Mouse (Mus musculus): ENCODE measurements around the gene Mtmr11. TPM values are rescaled to one million over a fixed set of nuclear protein-coding genes. Genes with fewer than 3 reads are reported as not detected.

Mtmr11 gene
- total and polyA plus RNA-seq, 2 experiments from 2014 or later: 8.4 to 22.3 TPM

GRCm38 (mm10) chr3:96180727-96181477 is 19.1 kb downstream of the Mtmr11 start, which contains the start of gene Sv2a:
Gene Sv2a, plus strand, starts transcription at chr3:96181151.
- ATAC-seq (ENCODE audit: low FRiP score): peak; percentile 84
- peaks cover 8% of the 10 kb centered on the region; the same call in 1 of the 2 replicates for H3K4me1 ChIP-seq (ENCODE audit: insufficient read depth, low read length)
- WGBS: under 1% methylated on average over 20 of the region's 23 CpGs
- H3K36me3 ChIP-seq (ENCODE audit: insufficient read depth, low read length): 0 out of 2 replicates have a peak, but pooled peaks cover 11% of the 10 kb centered on the region
- H3K9me3 ChIP-seq (ENCODE audit: low read length): no peaks in the 10 kb centered on the region
- peak within 1 kb of the TSS; percentile 85 for H3K9ac ChIP-seq (replicated peaks; ENCODE audit: low read length, poor library complexity, severe bottlenecking)
- DNase-seq (ENCODE audit: low spot score): peak; percentile 72
- no peak for TF ChIP-seq CTCF (IDR thresholded peaks at IDR 0.05)
- H3K27ac ChIP-seq (ENCODE audit: low read depth, low read length): peak within 1 kb of the TSS; percentile 90
- peak within 1 kb of the TSS; percentile 62 for H3K4me3 ChIP-seq (ENCODE audit: low read depth, low read length)
- no peaks in the 10 kb centered on the region for H3K27me3 ChIP-seq (ENCODE audit: insufficient read depth, low read length)
- peak within 1 kb of the TSS; percentile 63 for H3K4me2 ChIP-seq (ENCODE audit: low read depth, low read length, poor library complexity, severe bottlenecking)

- H3K36me3 ChIP-seq (ENCODE audit: insufficient read depth, low read length): peaks cover 11% of the 10 kb centered on the region; the same call in 1 of the 2 replicates
- WGBS: 25% methylated on average over 12 of the region's 12 CpGs
- peak; percentile 35 for ATAC-seq (ENCODE audit: low FRiP score)
- peak overlapping the region; percentile 62 for H3K4me3 ChIP-seq (ENCODE audit: low read depth, low read length)
- H3K4me2 ChIP-seq (ENCODE audit: low read depth, low read length, poor library complexity, severe bottlenecking): peak overlapping the region; percentile 63
- H3K27ac ChIP-seq (ENCODE audit: low read depth, low read length): peak overlapping the region; percentile 90
- no peak for TF ChIP-seq CTCF (IDR thresholded peaks at IDR 0.05)
- peaks cover 8% of the 10 kb centered on the region; the same call in 1 of the 2 replicates for H3K4me1 ChIP-seq (ENCODE audit: insufficient read depth, low read length)
- no peaks in the 10 kb centered on the region for H3K27me3 ChIP-seq (ENCODE audit: insufficient read depth, low read length)
- peak overlapping the region; percentile 85 for H3K9ac ChIP-seq (replicated peaks; ENCODE audit: low read length, poor library complexity, severe bottlenecking)
- DNase-seq (ENCODE audit: low spot score): peak; percentile 38
- no peaks in the 10 kb centered on the region for H3K9me3 ChIP-seq (ENCODE audit: low read length)
Observed at GRCm38 (mm10) chr3:96181510-96182381, 19.9 kb downstream of the Mtmr11 start.

DNA sequence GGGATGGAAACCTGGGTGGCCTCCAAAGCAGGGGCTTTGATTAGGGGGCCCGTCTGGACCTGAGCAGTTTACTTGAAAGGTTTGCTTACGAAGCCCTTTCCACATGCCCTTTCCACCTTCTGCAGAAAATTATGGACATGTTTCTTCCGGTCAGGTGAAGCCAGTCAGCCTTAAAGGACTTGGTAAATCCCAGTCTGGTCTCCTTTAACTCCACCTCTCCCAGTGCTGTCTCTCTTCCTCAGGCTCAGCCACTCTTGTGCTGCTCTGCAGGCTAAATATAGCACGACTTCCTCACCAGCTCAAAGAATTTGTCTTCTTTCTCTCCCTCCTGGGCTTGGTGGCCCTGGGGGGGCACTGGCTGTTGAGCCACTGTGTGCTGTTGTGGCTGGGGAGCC is 20.6 kb downstream of the Mtmr11 start:
- Histone ChIP-seq H3K27me3 (ENCODE audit: insufficient read depth, low read length) (no peaks in the 10 kb centered on the region), H3K9me3 (ENCODE audit: low read length) (no peaks in the 10 kb centered on the region), H3K4me2 (ENCODE audit: low read depth, low read length, poor library complexity, severe bottlenecking) (peak overlapping the region; percentile 63), H3K27ac (ENCODE audit: low read depth, low read length) (peak overlapping the region; percentile 90), H3K36me3 (ENCODE audit: insufficient read depth, low read length) (peaks cover 13% of the 10 kb centered on the region; the same call in 1 of the 2 replicates), H3K4me1 (ENCODE audit: insufficient read depth, low read length) (peaks cover 8% of the 10 kb centered on the region; the same call in 1 of the 2 replicates), H3K9ac (replicated peaks; ENCODE audit: low read length, poor library complexity, severe bottlenecking) (peak overlapping the region; percentile 85), H3K4me3 (ENCODE audit: low read depth, low read length) (peak overlapping the region; percentile 62)
- DNase-seq (ENCODE audit: low spot score) (no peak), ATAC-seq (ENCODE audit: low FRiP score) (no peak)
- TF ChIP-seq CTCF (IDR thresholded peaks at IDR 0.05): no peak
- 21% methylated on average over 4 of the region's 4 CpGs for WGBS

DNA sequence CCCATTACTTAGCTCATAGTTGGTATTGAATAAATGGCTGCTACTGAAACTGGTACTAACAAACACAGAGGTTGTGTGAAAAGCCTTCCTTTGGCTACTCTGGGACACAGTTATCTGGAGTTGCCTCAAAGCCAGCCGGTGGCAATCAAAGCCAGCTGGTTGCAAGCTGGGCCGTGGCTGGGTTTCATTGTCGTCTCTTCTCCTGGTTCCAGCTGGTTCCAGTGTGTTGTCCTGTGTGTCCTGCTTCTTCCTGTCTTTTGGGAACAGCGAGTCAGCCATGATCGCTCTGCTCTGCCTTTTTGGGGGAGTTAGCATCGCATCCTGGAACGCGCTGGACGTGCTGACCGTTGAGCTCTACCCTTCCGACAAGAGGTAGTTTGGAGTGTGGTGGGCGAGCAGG is 31.2 kb downstream of the Mtmr11 start:
- H3K4me1 ChIP-seq (ENCODE audit: insufficient read depth, low read length): peaks cover 8% of the 10 kb centered on the region; the same call in 1 of the 2 replicates
- DNase-seq (ENCODE audit: low spot score): no peak
- no peaks in the 10 kb centered on the region for H3K27me3 ChIP-seq (ENCODE audit: insufficient read depth, low read length)
- ATAC-seq (ENCODE audit: low FRiP score): no peak
- H3K4me3 ChIP-seq (ENCODE audit: low read depth, low read length): no peak overlapping the region
- no peak for TF ChIP-seq CTCF (IDR thresholded peaks at IDR 0.05)
- no peak overlapping the region for H3K9ac ChIP-seq (replicated peaks; ENCODE audit: low read length, poor library complexity, severe bottlenecking)
- H3K4me2 ChIP-seq (ENCODE audit: low read depth, low read length, poor library complexity, severe bottlenecking): no peak overlapping the region
- WGBS: 70% methylated on average over 12 of the region's 12 CpGs
- no peak overlapping the region for H3K27ac ChIP-seq (ENCODE audit: low read depth, low read length)
- H3K9me3 ChIP-seq (ENCODE audit: low read length): no peaks in the 10 kb centered on the region
- H3K36me3 ChIP-seq (ENCODE audit: insufficient read depth, low read length): peaks cover 48% of the 10 kb centered on the region

- H3K4me3 ChIP-seq (ENCODE audit: low read depth, low read length): no peak overlapping the region
- no peak overlapping the region for H3K4me2 ChIP-seq (ENCODE audit: low read depth, low read length, poor library complexity, severe bottlenecking)
- peaks cover 8% of the 10 kb centered on the region; the same call in 1 of the 2 replicates for H3K4me1 ChIP-seq (ENCODE audit: insufficient read depth, low read length)
- no peak for DNase-seq (ENCODE audit: low spot score)
- no peaks in the 10 kb centered on the region for H3K9me3 ChIP-seq (ENCODE audit: low read length)
- no peaks in the 10 kb centered on the region for H3K27me3 ChIP-seq (ENCODE audit: insufficient read depth, low read length)
- H3K36me3 ChIP-seq (ENCODE audit: insufficient read depth, low read length): peaks cover 32% of the 10 kb centered on the region
- H3K9ac ChIP-seq (replicated peaks; ENCODE audit: low read length, poor library complexity, severe bottlenecking): no peak overlapping the region
- H3K27ac ChIP-seq (ENCODE audit: low read depth, low read length): no peak overlapping the region
- ATAC-seq (ENCODE audit: low FRiP score): no peak
- WGBS: 90% methylated on average over 10 of the region's 10 CpGs
- TF ChIP-seq CTCF (IDR thresholded peaks at IDR 0.05): no peak
Observed at GRCm38 (mm10) chr3:96194966-96195365, 33.2 kb downstream of the Mtmr11 start.
